Mouse (Mus musculus) left cerebral cortex, postnatal 36 days (tissue): Measurements from ENCODE around the gene Gm28051. TPM values are rescaled to one million over a fixed set of nuclear protein-coding genes. Genes with fewer than 3 reads are reported as not detected.

Experiments
- DNase-seq, 2 experiments: peaks; one replicate each; pipeline ENCODE4 v3.0.0; 2021 to 2022; ENCODE audit warnings: low spot score in 2 of 2, mixed read lengths in 1 of 2
- intact Hi-C: fragments of 180-260 bp; cut with DNase I; formaldehyde crosslinking; loops from one replicate; pipeline ENCODE4 v1.15.1; 2025
- total RNA-seq, 2 experiments: library from RNA; stranded (reverse); gene quantifications; 2 replicates each; pipeline ENCODE4 v1.2.3; 2021

Gene Gm28051
- total RNA-seq, 2 experiments from 2014 or later, result not detected

DNA sequence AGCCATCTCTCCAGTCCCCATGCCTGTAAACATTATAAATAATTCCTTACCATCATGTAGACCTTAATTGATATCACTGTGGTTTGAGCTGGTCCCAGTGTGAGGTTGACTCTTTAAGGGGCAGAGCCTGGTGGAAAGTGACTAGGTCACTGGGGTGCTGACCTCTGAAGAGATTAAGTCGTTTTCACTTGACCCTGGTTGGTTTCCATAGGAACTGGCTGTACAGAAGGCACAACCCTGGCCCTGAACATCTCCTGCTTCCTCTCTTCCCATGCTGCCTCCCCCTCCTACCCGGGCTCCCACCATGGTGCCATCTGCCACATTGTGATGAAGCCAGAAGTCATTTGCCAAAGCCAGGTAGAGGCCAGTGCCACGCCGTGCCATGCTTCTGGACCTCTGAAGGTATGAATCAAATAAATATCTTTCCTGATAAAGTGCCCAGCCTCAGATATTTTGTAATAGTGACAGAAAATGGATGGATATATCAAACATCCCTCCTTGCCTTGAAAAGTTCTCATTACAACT lies 46.7 kb downstream of the Gm28051 start:
- intact Hi-C loops, result no loop called here
- DNase-seq, result no peak

DNA sequence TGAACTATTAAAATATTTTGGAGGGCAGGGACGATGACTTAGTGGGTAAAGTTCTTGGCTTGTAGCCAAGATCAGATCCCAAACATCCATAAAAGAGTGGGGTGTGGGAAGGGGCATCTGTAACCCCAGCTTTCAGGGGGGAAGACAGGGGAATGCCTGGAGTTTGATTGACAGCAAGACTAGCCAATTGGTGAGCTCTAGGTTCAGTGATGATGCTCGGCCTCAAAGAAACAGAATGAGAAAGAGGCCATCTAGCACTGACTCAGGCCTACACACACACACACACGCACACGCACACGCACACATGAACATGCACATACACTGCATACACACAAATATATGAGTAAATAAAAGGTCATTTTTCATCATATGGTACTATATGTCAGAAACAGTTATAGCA lies 47.7 kb downstream of the Gm28051 start:
- intact Hi-C loops, result no loop called here
- DNase-seq, result no peak

DNA sequence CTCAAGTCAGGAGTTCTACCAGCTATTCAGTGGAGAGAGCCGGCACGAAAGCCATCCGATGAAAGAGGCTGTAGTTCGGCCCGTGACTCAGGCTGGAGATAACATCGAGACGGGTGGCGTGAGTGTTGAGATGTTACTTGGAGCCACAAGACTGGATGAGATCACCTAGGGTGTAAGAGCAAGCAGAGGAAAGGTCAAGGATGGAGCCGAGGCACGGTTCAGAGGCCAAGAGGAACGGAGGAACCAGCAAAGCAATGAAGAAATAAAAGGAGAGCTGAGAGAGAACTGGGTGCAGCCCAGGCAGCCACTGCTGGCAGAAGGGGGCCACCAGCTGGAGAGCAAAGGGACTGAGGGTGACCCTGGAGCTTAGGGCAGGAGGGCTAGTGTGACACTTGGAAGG lies 49.3 kb downstream of the Gm28051 start:
- intact Hi-C loops, result no loop called here
- no peak for DNase-seq

DNA sequence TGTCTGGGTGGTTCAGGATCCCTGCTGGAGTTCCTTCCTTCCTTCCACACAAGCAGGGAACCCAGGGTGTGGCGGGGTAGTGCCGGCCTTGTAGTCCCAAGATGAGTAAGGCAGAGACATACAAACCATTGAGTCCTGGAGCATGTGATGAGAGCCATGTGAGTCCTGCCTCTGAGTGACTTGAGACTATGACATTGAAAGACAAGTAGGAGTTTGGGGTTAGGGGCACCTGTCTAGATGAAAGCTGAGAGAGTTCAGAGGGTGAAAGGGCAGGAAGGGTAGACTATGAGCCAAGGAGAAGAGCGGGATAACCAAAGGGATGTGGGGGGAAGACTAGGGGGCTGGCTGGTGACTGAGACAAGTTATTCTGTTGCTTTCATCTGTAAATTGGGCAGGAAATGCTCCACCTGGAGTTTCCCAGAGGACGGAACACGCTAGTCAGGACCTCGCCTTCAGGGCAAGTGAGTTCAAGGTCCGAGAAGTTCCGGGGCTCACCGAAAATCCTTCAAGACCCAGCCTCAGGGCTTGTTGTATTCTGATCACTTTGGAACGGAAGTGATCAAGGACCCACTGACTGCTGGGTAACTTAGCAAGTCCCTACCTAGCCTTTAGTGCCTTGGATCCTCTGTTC lies 50.6 kb downstream of the Gm28051 start:
- no peak for DNase-seq
- intact Hi-C loops, result no loop called here

DNA sequence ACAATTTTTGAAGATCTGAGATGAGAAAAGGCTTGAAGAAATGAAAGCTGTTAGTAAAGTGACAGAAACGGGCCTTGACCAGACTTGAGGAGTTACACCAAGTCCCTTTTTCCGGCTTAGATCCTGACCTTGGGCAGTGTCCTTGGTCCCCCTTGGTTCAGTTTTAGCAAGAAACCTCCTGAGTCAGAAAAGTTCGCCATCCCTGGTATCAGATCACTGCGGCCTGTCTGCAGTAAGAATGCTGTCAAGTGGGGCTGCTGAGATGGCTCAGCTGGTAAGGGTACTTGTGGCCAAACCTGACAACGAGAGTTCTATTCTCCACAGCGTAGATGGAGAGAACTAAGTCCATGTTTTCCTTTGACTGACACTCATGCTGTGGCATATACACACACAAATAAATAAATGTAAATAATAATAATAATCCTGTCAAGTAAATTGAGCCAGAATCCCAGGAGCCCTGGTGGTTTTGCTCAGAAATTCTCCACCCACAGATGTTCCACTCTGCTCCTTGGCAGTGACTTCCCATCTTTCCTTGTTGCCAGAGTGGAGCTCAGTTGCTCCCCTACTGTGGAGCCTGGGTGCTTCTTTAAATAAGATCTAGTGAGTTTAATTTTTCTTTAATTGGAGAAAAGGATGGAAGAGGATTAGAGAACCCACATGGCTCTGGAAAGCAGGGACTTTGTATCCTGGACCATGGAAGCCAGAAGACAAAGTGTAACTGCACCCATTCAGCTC lies 51.5 kb downstream of the Gm28051 start:
- intact Hi-C loops, result no loop called here

DNA sequence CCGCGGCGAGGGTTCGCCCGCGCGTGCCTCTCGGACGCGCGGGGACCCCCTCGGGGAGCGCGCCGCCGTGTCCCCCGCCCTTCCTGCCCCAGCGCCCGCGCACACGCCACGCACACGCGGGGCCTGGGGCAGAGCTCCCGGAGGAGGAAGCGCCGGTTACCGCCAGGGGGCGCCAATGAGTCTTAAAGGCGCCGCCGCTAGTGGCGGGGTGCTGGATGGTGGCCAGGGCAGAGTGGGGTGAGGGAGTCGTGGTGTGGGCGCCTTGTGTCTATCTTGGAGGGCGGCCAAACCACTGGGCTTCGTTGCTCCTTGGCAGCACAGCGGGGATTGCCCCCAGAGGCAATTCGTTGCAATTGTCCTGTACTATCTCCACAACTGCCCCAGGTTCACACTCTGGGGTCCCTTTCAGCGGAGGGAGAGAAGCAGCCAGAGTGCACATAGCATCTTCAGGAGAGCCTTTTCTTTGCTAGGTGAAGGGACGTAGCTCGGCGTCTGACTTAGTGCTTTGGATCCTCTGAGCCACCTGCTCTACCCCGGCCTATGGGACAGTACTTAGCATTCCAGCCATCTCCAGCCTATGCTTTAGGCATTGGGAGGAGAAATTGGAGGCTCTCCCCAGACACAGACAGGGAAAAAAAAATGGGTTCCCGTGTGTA lies 52.2 kb downstream of the Gm28051 start:
- peak; percentile 90 to 91 for DNase-seq
- intact Hi-C loops, result no loop called here

More for the DNA sequence above, 51.5 kb downstream of the Gm28051 start:
- DNase-seq, result no peak

DNA sequence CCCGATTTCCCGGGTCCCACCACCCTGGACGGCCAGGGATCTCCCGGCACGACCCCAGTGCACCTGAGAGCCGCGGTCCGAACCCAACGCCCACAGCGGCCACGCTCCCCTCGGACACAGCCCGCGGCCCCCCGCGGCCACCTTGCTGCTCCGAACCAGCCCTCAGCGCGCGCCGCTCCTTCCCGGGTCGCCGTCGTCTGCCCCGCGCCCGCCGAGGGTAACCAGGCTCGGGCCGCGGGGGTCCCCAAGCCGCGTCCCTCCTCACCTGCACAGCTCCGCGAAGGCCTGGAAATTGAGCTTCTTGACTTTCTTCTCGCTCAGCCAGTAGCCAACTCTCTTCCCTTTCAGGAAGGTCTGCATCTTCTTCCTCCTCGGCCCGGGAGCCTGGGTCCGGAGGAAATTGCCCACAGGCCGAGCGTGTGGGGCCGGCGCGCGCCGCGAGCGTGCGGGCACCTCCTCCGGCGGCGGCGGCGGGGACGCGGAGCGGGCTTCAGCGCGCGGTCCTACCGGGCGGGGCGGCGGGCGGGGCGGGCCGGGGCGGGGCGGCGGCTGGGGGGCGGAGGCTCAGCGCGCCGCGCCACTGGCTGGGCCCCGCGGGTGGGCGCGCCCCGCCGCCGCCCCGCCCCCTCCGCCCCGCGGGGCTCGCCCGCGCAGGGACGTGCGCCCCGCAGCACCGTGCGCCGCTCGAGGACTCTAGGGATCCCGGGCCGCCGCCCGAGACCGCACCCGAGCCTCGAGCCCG lies 52.9 kb downstream of the Gm28051 start, which contains the start of gene Itpk1:
TSS of gene Itpk1 (minus strand) at position 474 of the 742 bp plus-strand sequence.
- peak in 1 of 2 experiments; percentile 57 for DNase-seq
- intact Hi-C loops, result loop anchor here (5.0 kb wide), 1 partner anchor 72 kb away; no protein-coding TSS in a partner anchor

DNA sequence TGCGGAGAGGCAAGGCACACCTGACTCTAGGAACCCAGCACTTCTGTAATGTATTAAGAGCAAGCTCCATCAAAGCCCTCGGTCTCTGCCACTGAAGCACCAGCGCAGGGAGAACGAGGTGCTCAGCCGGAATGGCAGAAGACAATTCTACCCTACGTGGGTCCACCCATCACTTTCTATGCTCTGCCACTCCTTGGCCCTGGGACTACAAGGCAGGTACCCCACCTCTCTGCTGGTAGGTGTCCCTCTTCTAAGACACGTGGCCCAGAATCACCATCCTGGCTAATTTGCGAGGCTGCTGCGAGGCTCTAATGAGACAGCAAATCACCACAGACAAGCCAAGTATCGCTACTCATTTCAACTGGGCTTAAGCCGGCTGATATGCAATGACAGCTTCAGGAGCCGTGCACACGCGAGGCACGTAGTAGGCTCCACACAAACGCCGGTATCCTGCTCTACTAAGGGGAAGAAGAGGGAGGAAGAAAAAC lies 53.6 kb downstream of the Gm28051 start:
- no peak for DNase-seq
- intact Hi-C loops, result loop anchor here (5.0 kb wide), 1 partner anchor 72 kb away; no protein-coding TSS in a partner anchor

DNA sequence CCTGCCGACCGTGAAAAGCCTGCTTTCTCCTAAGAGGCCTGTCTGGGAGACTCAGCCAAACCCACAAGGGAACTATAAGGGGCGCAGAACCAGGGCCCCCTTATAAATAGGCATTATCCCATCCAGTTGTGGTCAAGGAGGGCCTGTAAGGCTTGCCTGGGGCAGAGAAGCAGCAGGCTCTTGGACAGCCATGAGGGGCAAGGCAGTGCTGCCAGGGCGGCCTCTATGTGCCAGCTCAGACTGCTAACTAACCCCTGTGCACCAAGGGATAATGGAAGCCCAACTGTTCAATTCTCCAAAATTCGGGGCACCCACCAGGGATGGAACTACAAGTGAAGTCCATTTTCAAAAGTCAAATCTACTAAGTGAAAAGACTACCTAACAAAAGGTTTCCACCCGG lies 54.1 kb downstream of the Gm28051 start:
- DNase-seq, result no peak
- intact Hi-C loops, result loop anchor here (5.0 kb wide), 1 partner anchor 71 kb away; no protein-coding TSS in a partner anchor

DNA sequence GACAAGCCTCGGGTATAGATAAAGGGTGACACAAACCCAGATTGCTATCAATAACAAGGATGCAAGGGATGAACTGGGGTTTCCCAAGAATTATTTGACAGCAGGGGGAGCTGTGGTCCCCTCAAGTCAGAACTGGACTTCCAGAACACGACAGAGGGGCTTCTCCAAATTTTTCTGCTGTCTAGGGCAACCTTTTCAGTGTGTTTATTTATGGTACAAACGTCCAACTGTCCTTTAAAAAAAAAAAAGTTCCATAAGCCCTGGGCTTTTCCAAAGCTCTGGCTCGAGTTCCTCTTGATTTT lies 54.5 kb downstream of the Gm28051 start:
- intact Hi-C loops, result loop anchor here (5.0 kb wide), 1 partner anchor 71 kb away; no protein-coding TSS in a partner anchor
- no peak for DNase-seq

DNA sequence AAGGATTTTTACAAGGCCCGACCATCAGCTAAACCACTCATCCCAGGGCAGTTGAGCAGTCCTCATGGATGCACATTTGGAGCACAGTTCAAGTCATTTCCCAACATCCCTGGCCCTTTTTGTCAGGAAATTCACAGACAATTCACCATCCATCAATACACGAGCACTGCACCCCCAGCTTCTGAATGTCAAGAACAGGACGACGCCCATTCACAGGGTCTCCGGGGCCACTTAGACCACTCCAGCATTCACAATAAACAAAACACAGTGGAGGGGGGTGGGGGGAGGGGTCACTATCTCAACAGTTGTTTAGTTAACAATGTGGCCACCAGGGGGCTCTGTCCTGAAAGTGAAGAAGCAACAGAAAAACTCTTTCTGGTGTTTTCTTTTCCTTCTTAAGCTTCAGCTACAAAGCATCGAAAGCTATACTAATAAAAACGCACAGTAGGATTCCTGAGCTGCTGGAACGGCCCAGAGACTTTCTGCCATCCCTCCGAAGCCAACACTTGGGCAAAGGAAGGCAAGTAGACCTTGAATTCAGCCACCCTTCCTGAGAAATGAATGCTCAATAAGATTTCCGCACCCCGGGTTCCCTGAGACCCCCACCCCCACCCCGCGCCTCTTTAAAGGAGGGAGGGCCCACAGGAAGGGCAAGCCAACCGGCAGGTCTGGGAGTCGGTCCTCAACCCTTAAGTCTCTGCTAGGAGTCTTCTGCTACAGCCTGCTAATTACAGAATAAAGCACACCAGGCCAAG lies 55.0 kb downstream of the Gm28051 start:
- peak; percentile 53 to 68 for DNase-seq
- intact Hi-C loops, result loop anchor here (5.0 kb wide), 1 partner anchor 70 kb away; no protein-coding TSS in a partner anchor

DNA sequence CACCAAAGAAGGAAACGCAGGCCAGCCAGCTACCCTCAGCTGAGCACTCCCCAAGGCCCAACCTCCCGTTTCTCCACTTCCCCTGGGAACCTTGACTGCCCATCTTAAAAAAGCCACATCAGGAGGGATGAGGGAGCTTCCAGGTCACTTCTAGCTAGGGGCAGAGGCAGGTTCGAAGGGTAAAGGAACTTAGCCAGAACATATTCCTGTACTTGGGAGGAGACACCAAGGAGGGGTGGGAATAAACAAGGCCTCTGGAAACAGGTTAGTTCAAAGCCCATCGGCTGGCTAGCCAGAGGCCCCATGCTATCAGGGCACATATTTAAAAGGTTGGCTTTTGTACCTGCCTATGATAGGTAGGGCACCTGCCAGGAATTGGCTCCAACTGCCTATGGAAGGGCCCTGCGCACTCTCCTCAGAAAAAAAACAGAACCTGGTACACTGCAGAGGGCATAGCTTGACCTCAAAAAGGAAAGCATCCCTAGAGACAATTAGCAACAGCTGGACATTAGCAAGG lies 55.8 kb downstream of the Gm28051 start:
- no peak for DNase-seq
- intact Hi-C loops, result loop anchor here (5.0 kb wide), 1 partner anchor 69 kb away; no protein-coding TSS in a partner anchor

DNA sequence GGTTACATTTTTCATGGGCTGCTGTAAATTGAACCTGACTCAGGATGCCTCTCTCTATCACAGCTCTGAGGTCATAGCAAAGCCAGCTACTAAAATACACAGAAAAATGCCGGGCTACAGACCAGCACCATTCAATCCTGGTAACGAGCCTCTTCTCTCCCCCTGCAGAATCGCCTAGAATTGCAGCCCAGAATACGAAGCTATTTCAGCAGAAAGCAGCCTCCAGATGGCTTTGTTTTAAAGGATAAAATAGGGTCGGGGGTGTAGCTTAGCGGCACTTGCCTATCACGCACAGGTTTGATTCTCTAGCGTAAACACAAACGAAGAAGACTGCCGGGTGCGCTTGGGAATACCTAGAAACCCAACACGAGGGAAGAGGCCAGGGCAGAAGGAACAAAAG lies 57.1 kb downstream of the Gm28051 start:
- DNase-seq, result no peak
- intact Hi-C loops, result loop anchor here (5.0 kb wide), 1 partner anchor 68 kb away; no protein-coding TSS in a partner anchor

DNA sequence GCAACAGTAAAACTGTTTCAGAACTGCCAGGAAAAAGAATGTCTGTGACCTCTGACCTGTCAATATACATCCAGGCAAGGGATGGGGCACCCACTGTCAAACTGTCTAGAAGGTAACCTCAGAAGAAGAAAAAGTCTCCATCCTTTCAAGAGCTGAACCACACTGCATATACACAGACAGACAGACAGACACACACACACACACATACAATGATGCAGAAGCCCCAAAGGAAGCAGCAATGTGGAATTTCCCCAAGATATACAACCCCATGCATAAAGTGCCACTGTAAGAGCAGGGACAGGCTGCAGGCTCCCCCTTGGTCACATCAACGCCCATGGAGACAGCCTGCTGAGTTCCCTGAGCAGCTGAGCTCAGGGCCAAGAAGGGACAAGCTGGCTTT lies 58.4 kb downstream of the Gm28051 start:
- intact Hi-C loops, result loop anchor here (5.0 kb wide), 1 partner anchor 47 kb away; no protein-coding TSS in a partner anchor
- no peak for DNase-seq

DNA sequence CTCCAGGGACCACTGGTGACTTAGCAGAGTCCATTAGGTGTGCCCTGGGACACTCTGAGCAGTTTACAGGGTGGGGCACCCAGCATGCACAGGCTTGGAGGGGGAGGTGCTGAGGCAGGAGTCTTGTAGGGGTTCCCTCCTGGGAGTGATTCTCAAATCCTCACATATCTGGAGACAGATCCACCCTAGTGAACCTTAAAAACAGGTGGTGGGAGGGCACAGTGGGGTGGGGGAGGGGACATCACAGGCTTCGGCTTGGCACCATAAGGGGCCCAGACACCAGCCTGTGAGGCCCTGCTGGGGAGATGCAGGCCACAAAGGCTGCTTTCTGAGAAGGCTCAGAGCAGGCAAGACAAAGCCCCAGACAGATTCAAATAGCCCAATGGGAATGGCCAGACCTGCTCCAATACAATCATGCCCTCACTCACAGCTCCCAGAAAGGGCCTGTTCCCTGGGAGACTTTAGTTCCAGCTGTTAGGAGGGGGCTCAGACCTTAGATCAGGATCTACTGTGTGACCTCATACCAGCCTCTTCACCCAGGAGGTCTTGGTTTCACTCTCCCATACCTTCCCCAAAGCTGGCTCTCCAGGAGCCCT lies 59.4 kb downstream of the Gm28051 start:
- no peak for DNase-seq
- intact Hi-C loops, result loop anchor here (5.0 kb wide), 1 partner anchor 46 kb away; no protein-coding TSS in a partner anchor

DNA sequence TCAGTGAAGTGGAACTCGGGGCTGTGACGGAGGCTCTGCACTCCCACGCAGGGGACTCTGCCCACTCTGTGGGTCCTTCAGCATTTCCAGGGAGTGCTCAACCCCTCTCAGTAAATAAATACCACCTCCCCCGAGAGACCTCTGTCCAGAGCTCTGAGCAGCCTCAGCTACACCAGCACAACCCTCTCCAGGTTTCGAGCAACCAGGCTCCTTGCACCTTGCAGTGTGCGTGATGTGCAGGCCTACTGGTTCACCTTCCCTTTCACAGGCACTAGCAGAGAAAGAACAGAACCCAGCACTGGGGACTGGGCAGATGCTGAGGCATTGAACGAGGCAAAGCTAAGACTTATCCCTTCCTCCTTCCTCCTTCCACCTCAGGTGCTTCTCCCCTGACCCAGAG lies 60.2 kb downstream of the Gm28051 start:
- DNase-seq, result no peak
- intact Hi-C loops, result loop anchor here (5.0 kb wide), 1 partner anchor 45 kb away; no protein-coding TSS in a partner anchor

DNA sequence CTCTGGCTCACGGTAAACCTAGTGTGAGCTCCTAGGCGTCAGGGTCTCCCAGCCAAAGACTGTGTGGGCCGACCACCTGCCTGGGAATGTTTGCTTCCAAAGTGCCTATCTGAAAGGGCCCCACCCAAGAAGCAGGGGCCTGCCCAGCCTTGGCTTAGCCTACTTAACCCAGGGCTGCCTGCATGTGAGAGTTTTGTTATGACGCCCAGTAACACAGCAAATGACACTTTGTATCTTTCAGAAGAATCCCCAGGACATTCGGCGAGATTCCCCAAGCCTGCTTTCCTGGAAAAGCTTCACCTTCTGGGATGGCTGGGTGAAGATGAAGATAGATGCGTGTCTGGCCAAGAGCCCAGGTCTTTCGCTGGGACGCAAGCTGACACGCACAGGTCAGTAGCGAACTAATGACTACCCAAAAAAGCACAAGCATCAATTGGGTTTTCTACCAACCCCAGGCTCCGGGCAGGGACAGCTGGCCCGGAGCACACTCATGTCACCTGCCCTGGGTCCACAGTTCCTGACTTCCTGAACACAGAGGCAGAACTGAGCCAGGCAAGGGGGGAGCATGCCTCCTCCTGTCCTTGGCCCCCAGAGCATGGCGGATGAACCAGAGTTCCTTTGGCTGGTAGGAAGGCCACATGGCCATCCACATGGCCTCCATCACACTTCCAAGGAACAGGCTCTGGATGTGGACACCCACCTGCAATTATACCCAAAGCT lies 60.8 kb downstream of the Gm28051 start:
- intact Hi-C loops, result loop anchor here (5.0 kb wide), 1 partner anchor 44 kb away; no protein-coding TSS in a partner anchor
- DNase-seq, result no peak
